Mouse (Mus musculus): ENCODE data around the gene Abhd14b. TPM values are rescaled to one million over a fixed set of nuclear protein-coding genes. Genes with fewer than 3 reads are reported as not detected.

Gene Abhd14b
- polyA plus RNA-seq, 1 experiment: 14.6 TPM

DNA sequence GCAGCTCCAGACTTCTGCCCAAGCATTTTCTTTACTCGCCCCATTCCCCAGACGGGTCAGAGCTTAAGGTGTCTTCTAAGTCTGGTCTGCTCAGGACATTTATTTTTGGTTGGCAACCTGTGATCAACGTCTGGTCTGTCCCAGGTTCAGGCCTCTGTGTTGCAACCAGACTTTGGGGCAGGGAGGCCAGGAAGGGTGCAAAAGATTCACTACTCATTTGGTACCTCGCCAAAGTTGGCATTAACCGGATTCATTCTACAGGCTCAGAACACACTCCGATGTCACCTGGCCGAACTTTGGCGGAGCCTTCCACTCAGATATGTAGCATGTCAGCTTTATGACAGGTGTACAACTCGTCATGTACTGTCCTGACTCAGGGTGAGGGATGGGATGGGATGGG, 692 bp downstream of the Abhd14b start:
- no peak for DNase-seq (ENCODE audit: low read depth in 1 of 2, low spot score in 2 of 2)
- peaks cover 8% of the 10 kb centered on the region; the same call in 1 of the 2 replicates for H3K4me1 ChIP-seq (ENCODE audit: control insufficient read depth, insufficient read depth, insufficient read length)
- TF ChIP-seq POLR2A (IDR thresholded peaks at IDR 0.05; ENCODE audit: low read depth, low read length): no peak
- no peak for TF ChIP-seq CTCF (IDR thresholded peaks at IDR 0.05; ENCODE audit: extremely low read depth, insufficient read depth, insufficient read length, insufficient replicate concordance)
- H3K27me3 ChIP-seq (ENCODE audit: control insufficient read depth, insufficient read depth, low read length): no peaks in the 10 kb centered on the region
- WGBS: 36% methylated on average over 9 of the region's 9 CpGs
- H3K36me3 ChIP-seq (ENCODE audit: control insufficient read depth, insufficient read depth, low read length): no peaks in the 10 kb centered on the region
- H3K4me3 ChIP-seq (ENCODE audit: extremely low read depth, insufficient read depth, insufficient read length): peak overlapping the region; percentile 7; the same call in 1 of the 2 replicates
- no peak overlapping the region for H3K27ac ChIP-seq (ENCODE audit: insufficient read depth, low read length)

DNA sequence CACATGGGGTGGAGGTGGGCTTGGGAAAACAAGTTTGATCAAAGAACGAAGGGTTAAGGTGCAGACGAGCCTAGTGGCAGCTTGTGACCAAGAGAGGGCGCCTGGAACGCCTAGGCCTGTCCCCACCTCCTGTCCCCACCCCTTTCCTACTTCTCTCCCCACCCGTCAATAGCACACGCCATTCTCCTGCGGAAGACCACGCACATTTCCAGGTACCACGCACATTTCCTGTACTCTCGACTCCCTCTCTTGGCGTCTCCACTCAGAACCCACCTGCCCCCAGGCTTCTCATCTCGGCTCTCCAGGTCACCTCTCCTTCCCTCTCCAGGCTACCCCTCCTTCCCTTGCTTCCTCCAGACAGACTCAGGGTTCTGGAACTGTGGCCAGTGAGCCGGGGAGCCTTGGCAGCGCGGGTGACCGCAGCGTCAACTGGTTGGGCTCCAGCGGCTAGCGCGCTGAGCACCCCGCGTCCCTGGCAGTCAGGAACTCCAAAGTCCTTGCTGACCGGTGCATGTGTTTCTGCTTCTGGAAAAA, 1.3 kb downstream of the Abhd14b start:
- Histone ChIP-seq H3K27ac (ENCODE audit: insufficient read depth, low read length) (peak overlapping the region; percentile 30; the same call in 1 of the 2 replicates), H3K36me3 (ENCODE audit: control insufficient read depth, insufficient read depth, low read length) (no peaks in the 10 kb centered on the region), H3K4me1 (ENCODE audit: control insufficient read depth, insufficient read depth, insufficient read length) (peaks cover 8% of the 10 kb centered on the region; the same call in 1 of the 2 replicates), H3K4me3 (ENCODE audit: extremely low read depth, insufficient read depth, insufficient read length) (peak overlapping the region; percentile 68), H3K27me3 (ENCODE audit: control insufficient read depth, insufficient read depth, low read length) (no peaks in the 10 kb centered on the region)
- peak; percentile 36 to 68 for DNase-seq (ENCODE audit: low read depth in 1 of 2, low spot score in 2 of 2)
- WGBS: 2% methylated on average over 23 of the region's 23 CpGs
- TF ChIP-seq POLR2A (IDR thresholded peaks at IDR 0.05; ENCODE audit: low read depth, low read length) (no peak), CTCF (IDR thresholded peaks at IDR 0.05; ENCODE audit: extremely low read depth, insufficient read depth, insufficient read length, insufficient replicate concordance) (peak; percentile 69)

DNA sequence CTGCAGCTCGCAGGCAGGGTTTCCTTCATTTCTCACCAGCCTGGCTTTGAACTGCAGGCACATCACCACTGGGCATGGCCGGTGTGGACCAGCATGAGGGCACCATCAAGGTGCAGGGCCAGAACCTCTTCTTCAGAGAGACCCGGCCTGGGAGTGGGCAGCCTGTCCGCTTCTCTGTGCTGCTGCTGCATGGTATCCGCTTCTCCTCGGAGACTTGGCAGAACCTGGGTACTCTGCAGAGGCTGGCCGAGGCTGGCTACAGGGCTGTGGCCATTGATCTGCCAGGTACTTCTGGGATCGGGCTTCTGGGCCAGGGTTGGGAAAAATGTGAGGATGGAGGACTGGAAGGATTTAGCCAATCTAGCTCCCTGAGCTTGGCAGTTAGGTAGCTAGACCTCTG, 2.7 kb downstream of the Abhd14b start:
- no peaks in the 10 kb centered on the region for H3K36me3 ChIP-seq (ENCODE audit: control insufficient read depth, insufficient read depth, low read length)
- peaks cover 12% of the 10 kb centered on the region for H3K4me1 ChIP-seq (ENCODE audit: control insufficient read depth, insufficient read depth, insufficient read length)
- WGBS: 93% methylated on average over 8 of the region's 8 CpGs
- TF ChIP-seq CTCF (IDR thresholded peaks at IDR 0.05; ENCODE audit: extremely low read depth, insufficient read depth, insufficient read length, insufficient replicate concordance) (no peak), POLR2A (IDR thresholded peaks at IDR 0.05; ENCODE audit: low read depth, low read length) (no peak)
- H3K27me3 ChIP-seq (ENCODE audit: control insufficient read depth, insufficient read depth, low read length): no peaks in the 10 kb centered on the region
- no peak for DNase-seq (ENCODE audit: low read depth in 1 of 2, low spot score in 2 of 2)
- H3K4me3 ChIP-seq (ENCODE audit: extremely low read depth, insufficient read depth, insufficient read length): no peak overlapping the region
- no peak overlapping the region for H3K27ac ChIP-seq (ENCODE audit: insufficient read depth, low read length)

DNA sequence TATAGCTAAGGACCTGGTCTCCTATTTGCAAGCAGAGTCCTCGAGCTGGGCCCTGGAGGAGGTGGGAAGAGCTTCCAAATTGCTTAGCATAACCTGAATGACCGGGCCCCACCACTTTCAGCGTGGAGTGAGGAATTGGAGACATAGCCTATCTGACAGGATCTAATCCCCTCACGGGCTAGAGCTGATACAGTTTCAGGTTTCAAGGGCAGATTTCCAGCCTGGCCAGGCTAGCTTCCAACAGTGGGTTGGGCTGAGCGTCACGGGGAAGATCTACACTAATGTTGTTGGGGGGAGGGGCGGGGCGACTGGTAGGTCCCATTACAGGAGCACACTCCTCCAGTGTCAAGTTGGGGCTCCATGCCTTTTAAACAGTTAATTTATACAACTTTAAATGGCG, 3.4 kb downstream of the Abhd14b start:
- 85% methylated on average over 9 of the region's 9 CpGs for WGBS

DNA sequence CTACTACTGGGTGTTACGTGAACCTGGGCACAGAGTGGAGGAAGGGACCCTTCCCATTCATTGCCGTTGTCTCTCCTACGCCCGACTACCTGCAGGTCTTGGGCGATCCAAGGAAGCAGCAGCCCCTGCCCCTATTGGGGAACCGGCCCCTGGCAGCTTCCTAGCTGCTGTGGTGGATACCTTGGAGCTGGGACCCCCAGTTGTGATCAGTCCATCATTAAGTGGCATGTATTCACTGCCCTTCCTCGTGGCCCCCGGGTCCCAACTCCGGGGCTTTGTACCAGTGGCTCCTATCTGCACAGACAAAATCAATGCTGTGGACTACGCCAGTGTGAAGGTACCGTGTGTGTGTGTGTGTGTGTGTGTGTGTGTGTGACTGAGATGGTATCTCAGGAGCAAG, 4.0 kb downstream of the Abhd14b start:
- H3K27ac ChIP-seq (ENCODE audit: insufficient read depth, low read length): no peak overlapping the region
- no peaks in the 10 kb centered on the region for H3K36me3 ChIP-seq (ENCODE audit: control insufficient read depth, insufficient read depth, low read length)
- H3K4me1 ChIP-seq (ENCODE audit: control insufficient read depth, insufficient read depth, insufficient read length): peaks cover 12% of the 10 kb centered on the region
- TF ChIP-seq POLR2A (IDR thresholded peaks at IDR 0.05; ENCODE audit: low read depth, low read length) (no peak), CTCF (IDR thresholded peaks at IDR 0.05; ENCODE audit: extremely low read depth, insufficient read depth, insufficient read length, insufficient replicate concordance) (no peak)
- 93% methylated on average over 11 of the region's 11 CpGs for WGBS
- H3K27me3 ChIP-seq (ENCODE audit: control insufficient read depth, insufficient read depth, low read length): no peaks in the 10 kb centered on the region
- no peak overlapping the region for H3K4me3 ChIP-seq (ENCODE audit: extremely low read depth, insufficient read depth, insufficient read length)
- DNase-seq (ENCODE audit: low read depth in 1 of 2, low spot score in 2 of 2): no peak

More for the DNA sequence above, 3.4 kb downstream of the Abhd14b start:
- H3K36me3 ChIP-seq (ENCODE audit: control insufficient read depth, insufficient read depth, low read length): no peaks in the 10 kb centered on the region
- no peak overlapping the region for H3K27ac ChIP-seq (ENCODE audit: insufficient read depth, low read length)
- H3K27me3 ChIP-seq (ENCODE audit: control insufficient read depth, insufficient read depth, low read length): no peaks in the 10 kb centered on the region
- DNase-seq (ENCODE audit: low read depth in 1 of 2, low spot score in 2 of 2): no peak
- peaks cover 12% of the 10 kb centered on the region for H3K4me1 ChIP-seq (ENCODE audit: control insufficient read depth, insufficient read depth, insufficient read length)
- no peak overlapping the region for H3K4me3 ChIP-seq (ENCODE audit: extremely low read depth, insufficient read depth, insufficient read length)
- TF ChIP-seq CTCF (IDR thresholded peaks at IDR 0.05; ENCODE audit: extremely low read depth, insufficient read depth, insufficient read length, insufficient replicate concordance) (no peak), POLR2A (IDR thresholded peaks at IDR 0.05; ENCODE audit: low read depth, low read length) (no peak)

DNA sequence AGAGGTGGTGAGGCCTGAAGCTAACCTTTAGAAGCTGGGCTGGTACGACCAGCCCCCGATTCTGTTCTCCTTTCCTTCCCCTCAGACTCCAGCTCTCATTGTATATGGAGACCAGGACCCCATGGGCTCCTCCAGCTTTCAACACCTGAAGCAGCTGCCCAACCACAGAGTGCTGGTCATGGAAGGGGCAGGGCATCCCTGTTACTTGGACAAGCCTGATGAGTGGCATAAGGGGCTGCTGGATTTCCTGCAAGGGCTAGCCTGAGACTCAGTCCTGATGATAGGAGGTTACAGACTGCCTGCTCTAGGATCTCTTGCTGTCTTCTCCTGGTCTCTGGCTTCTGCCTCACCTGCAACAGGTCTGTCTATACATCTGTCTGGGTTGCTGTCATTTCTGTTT, 4.6 kb downstream of the Abhd14b start:
- peaks cover 12% of the 10 kb centered on the region for H3K4me1 ChIP-seq (ENCODE audit: control insufficient read depth, insufficient read depth, insufficient read length)
- whole genome bisulfite sequencing: 39% methylated on average over 2 of the region's 2 CpGs
- TF ChIP-seq POLR2A (IDR thresholded peaks at IDR 0.05; ENCODE audit: low read depth, low read length) (no peak), CTCF (IDR thresholded peaks at IDR 0.05; ENCODE audit: extremely low read depth, insufficient read depth, insufficient read length, insufficient replicate concordance) (no peak)

DNA sequence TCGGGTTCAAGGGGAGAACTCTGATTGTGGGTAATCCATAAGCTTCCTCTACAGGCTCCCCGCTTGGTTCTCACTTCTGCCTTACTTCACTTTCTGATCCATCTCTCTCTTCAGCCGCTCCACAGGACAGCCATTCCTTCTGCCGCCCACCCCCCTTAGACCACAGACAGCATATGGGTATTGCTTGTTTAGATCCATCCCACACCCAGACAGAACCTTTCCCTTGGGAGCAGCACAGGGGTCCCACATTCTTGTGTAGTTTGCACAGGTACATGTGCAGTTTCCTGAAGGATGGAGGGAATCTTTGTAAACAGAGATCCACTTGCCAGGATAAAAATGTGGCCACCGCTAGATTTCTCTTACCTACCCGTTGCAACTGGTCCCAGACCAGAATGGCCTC, 5.1 kb downstream of the Abhd14b start:
- TF ChIP-seq POLR2A (IDR thresholded peaks at IDR 0.05; ENCODE audit: low read depth, low read length) (no peak), CTCF (IDR thresholded peaks at IDR 0.05; ENCODE audit: extremely low read depth, insufficient read depth, insufficient read length, insufficient replicate concordance) (no peak)
- Histone ChIP-seq H3K27ac (ENCODE audit: insufficient read depth, low read length) (no peak overlapping the region), H3K4me3 (ENCODE audit: extremely low read depth, insufficient read depth, insufficient read length) (no peak overlapping the region), H3K27me3 (ENCODE audit: control insufficient read depth, insufficient read depth, low read length) (no peaks in the 10 kb centered on the region), H3K36me3 (ENCODE audit: control insufficient read depth, insufficient read depth, low read length) (no peaks in the 10 kb centered on the region), H3K4me1 (ENCODE audit: control insufficient read depth, insufficient read depth, insufficient read length) (peaks cover 12% of the 10 kb centered on the region)
- WGBS: 70% methylated on average over 6 of the region's 6 CpGs
- no peak for DNase-seq (ENCODE audit: low read depth in 1 of 2, low spot score in 2 of 2)

More for the DNA sequence above, 4.6 kb downstream of the Abhd14b start:
- Histone ChIP-seq H3K36me3 (ENCODE audit: control insufficient read depth, insufficient read depth, low read length) (no peaks in the 10 kb centered on the region), H3K27ac (ENCODE audit: insufficient read depth, low read length) (no peak overlapping the region), H3K27me3 (ENCODE audit: control insufficient read depth, insufficient read depth, low read length) (no peaks in the 10 kb centered on the region), H3K4me3 (ENCODE audit: extremely low read depth, insufficient read depth, insufficient read length) (no peak overlapping the region)
- DNase-seq (ENCODE audit: low read depth in 1 of 2, low spot score in 2 of 2): no peak
